Mouse (Mus musculus): Measurements from ENCODE around the gene Grk1. TPM values are rescaled to one million over a fixed set of nuclear protein-coding genes. Genes with fewer than 3 reads are reported as not detected.

The Grk1 gene
- total and polyA plus RNA-seq, 3 experiments = under 0.01 to 0.03 TPM; not detected in 1

DNA sequence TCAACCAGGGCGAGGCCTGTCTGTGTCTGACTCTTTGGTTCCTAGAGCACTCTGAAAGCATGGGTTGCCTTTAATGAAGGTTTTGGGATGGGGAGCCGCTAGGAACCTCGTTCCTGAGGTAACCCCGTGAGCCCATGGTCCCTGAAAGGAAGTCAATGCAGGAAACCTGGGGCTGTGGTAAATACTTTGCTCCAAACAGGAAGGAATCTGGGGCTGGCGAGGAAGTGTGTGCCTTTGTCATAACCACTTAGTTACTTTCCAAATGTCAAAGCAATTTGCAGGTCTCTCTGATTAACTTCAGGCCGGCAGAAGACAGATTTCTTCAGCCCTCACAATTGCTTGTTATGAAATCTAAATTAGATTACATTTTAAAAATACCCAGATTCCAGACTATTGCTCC, 22.5 kb downstream of the Grk1 start:
- Histone ChIP-seq H3K9me3 (replicated peaks; ENCODE audit: insufficient read depth, low read length) (no peaks in the 10 kb centered on the region), H3K9ac (ENCODE audit: control insufficient read depth, low read depth, low read length, poor library complexity, severe bottlenecking) (no peak overlapping the region), H3K27me3 (ENCODE audit: control insufficient read depth in 1 of 2, insufficient read depth in 2 of 2, low read length in 2 of 2) (peaks cover 13 to 17% of the 10 kb centered on the region in 2 experiments), H3K27ac (ENCODE audit: control insufficient read depth, low read depth, low read length) (no peak overlapping the region), H3K79me2 (ENCODE audit: control insufficient read depth, insufficient read depth, low read length, poor library complexity) (no peaks in the 10 kb centered on the region), H3K36me3 (ENCODE audit: control insufficient read depth in 1 of 2, insufficient read depth in 2 of 2, low read length in 2 of 2) (no peaks in the 10 kb centered on the region), H3K4me1 (ENCODE audit: control insufficient read depth in 1 of 2, insufficient read depth in 2 of 2, low read length in 2 of 2) (no peaks in the 10 kb centered on the region), H3K4me3 (ENCODE audit: control insufficient read depth in 1 of 2, insufficient read depth in 1 of 2, low read depth in 2 of 2, low read length in 2 of 2) (no peak overlapping the region)
- no peak for DNase-seq (ENCODE audit: low read depth, low spot score)
- no peak for TF ChIP-seq SMC3 (IDR thresholded peaks at IDR 0.05; ENCODE audit: low read depth, low read length)
- no peak for TF ChIP-seq HCFC1 (IDR thresholded peaks at IDR 0.05; ENCODE audit: low read depth, low read length)
- TF ChIP-seq MAX (IDR thresholded peaks at IDR 0.05; ENCODE audit: low read length) = no peak
- no peak for TF ChIP-seq UBTF (IDR thresholded peaks at IDR 0.05; ENCODE audit: borderline replicate concordance, insufficient read depth, low read depth, low read length)
- TF ChIP-seq E2F4 (IDR thresholded peaks at IDR 0.05; ENCODE audit: borderline replicate concordance, low read depth, low read length) = no peak
- no peak for TF ChIP-seq MYC (IDR thresholded peaks at IDR 0.05; ENCODE audit: low read depth, low read length)
- no peak for TF ChIP-seq ZC3H11A (IDR thresholded peaks at IDR 0.05; ENCODE audit: low read depth, low read length)
- no peak for TF ChIP-seq RAD21 (IDR thresholded peaks at IDR 0.05; ENCODE audit: low read depth, low read length)
- no peak for TF ChIP-seq ELF1 (IDR thresholded peaks at IDR 0.05; ENCODE audit: low read depth, low read length)
- TF ChIP-seq GABPA (IDR thresholded peaks at IDR 0.05; ENCODE audit: low read depth, low read length) = no peak
- no peak for TF ChIP-seq EP300 (IDR thresholded peaks at IDR 0.05; ENCODE audit: low read depth in 1 of 2, low read length in 2 of 2)
- TF ChIP-seq TBP (IDR thresholded peaks at IDR 0.05; ENCODE audit: low read depth, low read length) = no peak
- TF ChIP-seq MAFK (IDR thresholded peaks at IDR 0.05; ENCODE audit: borderline replicate concordance, low read depth, low read length) = no peak

DNA sequence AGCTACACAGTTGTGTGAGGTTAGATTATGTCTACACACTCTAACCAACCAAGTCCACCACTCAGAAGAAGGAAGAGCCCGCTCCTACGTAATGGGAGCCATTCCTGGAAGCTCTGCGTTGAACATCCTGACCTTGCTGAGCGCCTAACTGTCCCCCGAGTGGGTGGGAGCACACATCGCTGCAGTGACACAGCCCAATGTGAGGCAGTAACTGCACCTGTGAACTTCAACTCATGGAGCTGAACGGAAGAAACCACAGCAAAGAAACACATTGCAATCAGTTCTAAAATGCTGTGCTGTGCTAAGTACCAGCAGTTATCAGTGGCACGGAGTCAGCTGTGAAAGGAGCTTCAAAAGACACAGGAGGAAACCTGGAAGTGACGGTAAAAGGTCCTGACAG, 23.3 kb downstream of the Grk1 start:
- no peaks in the 10 kb centered on the region for H3K9me3 ChIP-seq (replicated peaks; ENCODE audit: insufficient read depth, low read length)
- no peak overlapping the region for H3K9ac ChIP-seq (ENCODE audit: control insufficient read depth, low read depth, low read length, poor library complexity, severe bottlenecking)
- no peak for TF ChIP-seq TCF12 (IDR thresholded peaks at IDR 0.05; ENCODE audit: low read depth, low read length)
- TF ChIP-seq HCFC1 (IDR thresholded peaks at IDR 0.05; ENCODE audit: low read depth, low read length) = no peak
- no peak for TF ChIP-seq RCOR1 (IDR thresholded peaks at IDR 0.05; ENCODE audit: low read depth, low read length)
- no peak for TF ChIP-seq ZNF384 (IDR thresholded peaks at IDR 0.05; ENCODE audit: low read depth, low read length)
- TF ChIP-seq TBP (IDR thresholded peaks at IDR 0.05; ENCODE audit: low read depth, low read length) = no peak
- TF ChIP-seq CTCF (IDR thresholded peaks at IDR 0.05 in 2 of 3, conservative IDR thresholded peaks at IDR 0.05 in 1 of 3; ENCODE audit: control insufficient read depth in 1 of 3, insufficient read depth in 1 of 3, low read depth in 2 of 3, low read length in 3 of 3, poor library complexity in 1 of 3, severe bottlenecking in 1 of 3) = no peak
- TF ChIP-seq USF2 (IDR thresholded peaks at IDR 0.05; ENCODE audit: borderline replicate concordance in 1 of 2, insufficient read depth in 1 of 2, low read depth in 1 of 2, low read length in 2 of 2) = no peak
- H3K36me3 ChIP-seq (ENCODE audit: control insufficient read depth in 1 of 2, insufficient read depth in 2 of 2, low read length in 2 of 2) = no peaks in the 10 kb centered on the region
- no peaks in the 10 kb centered on the region for H3K4me1 ChIP-seq (ENCODE audit: control insufficient read depth in 1 of 2, insufficient read depth in 2 of 2, low read length in 2 of 2)
- no peak overlapping the region for H3K27ac ChIP-seq (ENCODE audit: control insufficient read depth, low read depth, low read length)
- DNase-seq (ENCODE audit: low read depth, low spot score) = no peak
- no peak overlapping the region for H3K4me3 ChIP-seq (ENCODE audit: control insufficient read depth in 1 of 2, insufficient read depth in 1 of 2, low read depth in 2 of 2, low read length in 2 of 2)
- H3K27me3 ChIP-seq (ENCODE audit: control insufficient read depth in 1 of 2, insufficient read depth in 2 of 2, low read length in 2 of 2) = peaks cover 13 to 19% of the 10 kb centered on the region in 2 experiments
- H3K79me2 ChIP-seq (ENCODE audit: control insufficient read depth, insufficient read depth, low read length, poor library complexity) = no peaks in the 10 kb centered on the region
